Mouse (Mus musculus) bone marrow macrophage, adult 2 months (primary cell): ENCODE measurements around the gene A330070K13Rik. TPM values are rescaled to one million over a fixed set of nuclear protein-coding genes. Genes with fewer than 3 reads are reported as not detected.

Experiments used
- H3K27ac ChIP-seq: 2 replicates; pipeline ENCODE4 v1.5.1; 2012; ENCODE audit warnings: low read depth, low read length; ENCODE audit not compliant: insufficient read depth
- H3K4me1 ChIP-seq: 2 replicates; pipeline ENCODE4 v1.6.1; 2012; ENCODE audit warnings: low read length; ENCODE audit not compliant: control insufficient read depth, insufficient read depth
- H3K4me3 ChIP-seq: 2 replicates; pipeline ENCODE4 v1.5.1; 2012; ENCODE audit warnings: mild to moderate bottlenecking, low read length, moderate library complexity; ENCODE audit not compliant: insufficient read depth
- CTCF ChIP-seq: IDR thresholded peaks from 2 replicates; pipeline ENCODE4 v1.5.1; 2012; ENCODE audit warnings: low read depth, mild to moderate bottlenecking, low read length, moderate library complexity
- POLR2A ChIP-seq: IDR thresholded peaks from 2 replicates; pipeline ENCODE4 v1.6.1; 2012; ENCODE audit warnings: mild to moderate bottlenecking, low read depth, low read length, borderline replicate concordance
- polyA plus RNA-seq: library from polyadenylated mRNA; stranded (reverse); fragments of >200 nt; gene quantifications from 2 replicates; pipeline ENCODE4 v1.2.4, GENCODE M21; 2012; ENCODE audit not compliant: missing spikeins, insufficient read depth, insufficient read length

The A330070K13Rik gene
- polyA plus RNA-seq = not detected in 2 replicates

- Histone ChIP-seq H3K4me3 (no peak within 1 kb of the TSS), H3K27ac (no peak within 1 kb of the TSS), H3K4me1 (no peaks in the 10 kb centered on the region)
- TF ChIP-seq CTCF (no peak), POLR2A (no peak)
Measured at GRCm38 (mm10) chr5:130384222-130384912, at the start of gene A330070K13Rik. Gene A330070K13Rik, minus strand, starts transcription at chr5:130384631.

- Histone ChIP-seq H3K27ac (no peak overlapping the region), H3K4me3 (no peak overlapping the region), H3K4me1 (no peaks in the 10 kb centered on the region)
- TF ChIP-seq CTCF = no peak
- TF ChIP-seq POLR2A = no peak
Measured at GRCm38 (mm10) chr5:130411516-130411915, 27.1 kb upstream of the A330070K13Rik start.

DNA sequence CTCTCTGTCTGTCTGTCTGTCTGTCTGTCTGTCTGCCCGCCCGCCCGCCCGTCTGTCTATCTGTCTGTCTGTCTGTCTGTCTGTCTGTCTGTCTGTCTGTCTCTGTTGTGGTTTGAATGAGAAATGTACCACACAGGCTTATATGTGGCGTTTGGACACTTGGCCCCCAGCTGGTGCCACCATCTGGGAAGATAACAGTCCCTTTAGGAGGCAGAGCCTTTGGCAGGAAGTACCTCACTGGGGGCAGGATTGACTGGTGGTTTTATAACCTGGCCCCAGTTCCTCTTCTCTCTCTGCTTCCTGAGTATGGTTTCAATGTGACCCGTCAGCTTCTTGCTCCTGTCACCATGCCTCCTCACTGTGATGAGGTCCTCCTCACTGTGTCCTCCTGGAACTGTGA is 25.3 kb upstream of the A330070K13Rik start:
- no peak overlapping the region for H3K27ac ChIP-seq
- no peaks in the 10 kb centered on the region for H3K4me1 ChIP-seq
- H3K4me3 ChIP-seq = no peak overlapping the region
- TF ChIP-seq CTCF = no peak
- TF ChIP-seq POLR2A = no peak

- Histone ChIP-seq H3K4me1 (no peaks in the 10 kb centered on the region), H3K4me3 (no peak overlapping the region), H3K27ac (no peak overlapping the region)
- TF ChIP-seq CTCF (peak; percentile 43; the same call in 1 of the 2 replicates), POLR2A (no peak)
Measured at GRCm38 (mm10) chr5:130405201-130405600, 20.8 kb upstream of the A330070K13Rik start.

DNA sequence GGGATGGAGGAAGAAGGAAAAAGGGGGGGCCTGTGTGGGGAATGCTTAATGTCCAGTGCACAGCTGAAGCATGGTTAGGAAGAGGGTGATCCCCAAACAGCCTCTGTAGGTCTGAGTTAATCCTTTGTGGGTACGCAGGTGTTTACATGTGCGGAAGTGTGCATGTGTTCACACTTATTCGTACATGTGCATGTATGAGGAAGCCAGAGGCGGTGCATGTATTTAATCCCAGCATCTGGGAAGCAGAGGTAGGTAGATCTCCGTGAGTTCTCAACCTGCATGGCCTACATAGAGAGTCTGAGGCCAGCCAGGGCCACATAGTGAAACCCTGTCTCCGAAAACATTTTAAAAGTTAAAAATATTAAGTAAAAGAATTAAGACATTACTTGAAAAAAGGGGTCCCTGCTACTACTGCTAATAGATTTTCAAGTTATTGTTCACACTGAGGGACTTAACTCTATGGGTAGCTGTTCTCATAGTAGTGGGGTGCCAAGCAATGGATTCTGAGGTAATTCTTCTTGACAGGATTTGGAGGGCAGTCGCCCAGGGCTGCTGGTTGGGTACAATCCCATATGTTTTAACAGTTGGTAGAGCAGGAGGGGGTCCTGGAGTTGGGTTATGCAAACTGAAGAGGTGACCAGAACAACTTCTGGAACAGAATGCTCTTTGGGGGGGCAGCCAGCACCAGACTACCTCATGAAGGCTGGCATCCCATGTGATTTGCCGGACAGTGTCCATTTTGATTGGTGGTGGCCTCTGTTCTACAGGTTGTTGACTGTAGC is 15.9 kb upstream of the A330070K13Rik start:
- no peak overlapping the region for H3K27ac ChIP-seq
- no peaks in the 10 kb centered on the region for H3K4me1 ChIP-seq
- H3K4me3 ChIP-seq = no peak overlapping the region
- TF ChIP-seq CTCF (no peak), POLR2A (no peak)

DNA sequence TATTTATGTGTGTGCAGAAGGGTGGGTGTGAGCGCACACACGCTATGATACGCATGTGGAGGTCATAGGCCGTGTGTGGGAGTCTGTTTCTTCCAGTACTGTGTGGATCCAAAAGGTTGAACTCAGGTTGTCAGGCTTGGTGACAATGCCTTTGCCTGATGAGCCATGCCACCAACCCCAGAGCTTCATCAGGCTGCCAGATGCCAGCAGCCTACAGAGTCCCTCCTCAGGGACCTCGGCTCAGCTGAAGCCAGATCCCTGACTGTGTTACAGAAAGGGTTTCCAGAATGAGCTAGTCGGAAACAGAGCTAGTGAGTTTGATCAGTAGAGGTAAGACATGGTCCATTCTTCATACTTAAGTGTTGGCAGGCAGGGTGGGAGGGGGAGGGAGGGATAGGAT is 10.7 kb upstream of the A330070K13Rik start:
- Histone ChIP-seq H3K4me1 (no peaks in the 10 kb centered on the region), H3K27ac (no peak overlapping the region), H3K4me3 (no peak overlapping the region)
- TF ChIP-seq POLR2A (no peak), CTCF (no peak)

DNA sequence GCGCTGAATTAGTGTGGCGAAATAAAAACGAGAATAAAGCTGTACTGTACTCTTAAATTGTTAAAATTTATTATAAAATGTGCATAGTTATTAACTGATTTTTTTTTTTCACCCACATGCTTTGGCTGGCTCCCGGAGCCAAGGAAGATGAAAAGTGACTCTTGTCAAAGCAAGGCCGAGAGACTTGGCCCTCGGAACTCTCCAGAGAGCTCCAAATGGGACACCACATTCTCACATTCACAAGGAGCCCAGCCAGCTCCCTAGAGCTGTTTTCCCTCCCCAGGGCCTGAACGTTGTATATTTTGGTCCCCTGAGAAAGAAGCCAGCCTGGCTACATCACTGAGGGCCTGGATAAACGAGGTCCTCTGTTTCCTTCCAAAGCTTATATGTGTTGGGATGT is 10.0 kb upstream of the A330070K13Rik start:
- no peak overlapping the region for H3K4me3 ChIP-seq
- H3K27ac ChIP-seq = no peak overlapping the region
- TF ChIP-seq POLR2A (no peak), CTCF (no peak)
- H3K4me1 ChIP-seq = no peaks in the 10 kb centered on the region

- TF ChIP-seq POLR2A (no peak), CTCF (no peak)
- H3K27ac ChIP-seq = no peak overlapping the region
- no peak overlapping the region for H3K4me3 ChIP-seq
- H3K4me1 ChIP-seq = no peaks in the 10 kb centered on the region
Measured at GRCm38 (mm10) chr5:130393618-130394355, 9.4 kb upstream of the A330070K13Rik start.

- H3K4me3 ChIP-seq = no peak overlapping the region
- no peak overlapping the region for H3K27ac ChIP-seq
- no peaks in the 10 kb centered on the region for H3K4me1 ChIP-seq
- no peak for TF ChIP-seq POLR2A
- no peak for TF ChIP-seq CTCF
Measured at GRCm38 (mm10) chr5:130386418-130386817, 2.0 kb upstream of the A330070K13Rik start.

DNA sequence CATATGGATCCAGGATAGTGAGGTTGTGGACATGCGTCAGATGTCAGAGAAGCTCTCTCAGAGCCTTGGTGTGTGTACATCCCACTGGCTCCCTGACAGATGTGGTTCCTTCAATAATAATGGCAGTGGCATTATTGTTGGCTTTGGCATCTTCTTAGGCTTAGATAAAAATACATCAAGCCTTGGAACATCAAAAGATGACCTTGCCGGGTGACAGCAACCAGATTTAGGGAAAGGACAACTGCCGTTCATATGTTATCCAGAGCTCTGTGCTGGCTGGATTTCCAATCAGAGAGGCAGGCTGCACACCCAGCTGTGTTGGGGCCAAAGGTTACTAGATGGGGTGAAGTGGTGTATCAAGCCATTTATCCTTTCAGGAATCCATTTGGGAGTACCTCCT is 9.0 kb downstream of the A330070K13Rik start:
- no peak overlapping the region for H3K27ac ChIP-seq
- TF ChIP-seq CTCF (no peak), POLR2A (no peak)
- no peaks in the 10 kb centered on the region for H3K4me1 ChIP-seq
- no peak overlapping the region for H3K4me3 ChIP-seq

DNA sequence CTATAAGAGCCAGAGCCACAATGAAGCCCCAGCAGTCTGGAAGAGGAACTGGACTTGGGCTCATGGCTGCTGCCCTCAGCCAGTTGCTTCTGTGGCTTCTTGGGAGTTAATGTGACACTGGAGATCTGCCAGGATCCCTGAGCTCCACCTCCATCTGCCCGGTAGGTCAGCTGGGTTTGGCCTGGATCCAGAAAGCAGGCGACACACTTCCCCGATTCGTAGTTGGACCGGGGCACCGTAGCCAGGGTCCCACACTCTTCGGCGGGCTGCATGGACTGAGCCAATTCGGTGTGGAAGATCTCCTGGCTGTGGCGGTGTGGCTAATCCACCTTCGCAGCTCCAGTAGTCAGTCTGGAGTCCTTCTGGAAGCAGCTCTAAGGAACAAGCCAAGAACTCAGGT is 15.2 kb downstream of the A330070K13Rik start, which contains the start of gene Caln1:
Gene Caln1, plus strand, starts transcription at position 219 of the 400 bp plus-strand sequence.
- no peak for TF ChIP-seq POLR2A
- no peak for TF ChIP-seq CTCF
- H3K4me3 ChIP-seq = no peak within 1 kb of the TSS
- H3K27ac ChIP-seq = no peak within 1 kb of the TSS
- no peaks in the 10 kb centered on the region for H3K4me1 ChIP-seq
